Mouse (Mus musculus): Measurements from ENCODE around the gene Mal. TPM values are rescaled to one million over a fixed set of nuclear protein-coding genes. Genes with fewer than 3 reads are reported as not detected.
A peak's percentile ranks its signal among the peaks of the same experiment; 100 is the strongest.

Mal gene
- 0.51 and 5.1 TPM in 2 replicates for polyA plus RNA-seq (2012; rRNA removed)

GRCm38 (mm10) chr2:127656086-127656720 is at the start of gene Mal:
Gene Mal, minus strand, starts transcription at chr2:127656695.
- 2% methylated on average over 43 of the region's 43 CpGs for WGBS
- DNase-seq (ENCODE audit: low read depth, low spot score): no peak

- 90% methylated on average over 6 of the region's 6 CpGs for WGBS
- DNase-seq (ENCODE audit: low read depth, low spot score): no peak
These were observed 48.8 kb upstream of the Mal start for GRCm38 (mm10) chr2:127705267-127705666.

DNA sequence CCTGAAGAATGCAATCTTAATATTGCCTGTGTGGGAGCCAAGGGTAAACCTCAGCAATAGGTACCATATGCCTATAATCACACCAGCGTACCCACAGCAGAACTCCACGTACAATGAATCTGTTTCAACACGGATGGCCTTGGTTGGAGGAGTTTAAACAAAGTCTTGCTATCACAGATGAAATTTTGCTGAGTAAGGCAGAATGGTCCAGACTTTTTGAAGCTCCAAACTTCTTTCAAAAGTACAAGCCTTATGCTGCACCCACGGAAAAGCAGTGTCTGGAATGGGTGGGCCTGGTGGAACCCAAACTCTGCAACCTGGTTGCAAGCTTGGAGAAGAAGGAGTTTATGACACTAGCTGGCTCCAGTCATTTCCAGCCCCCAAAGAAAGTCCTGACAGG is 32.7 kb upstream of the Mal start:
- DNase-seq (ENCODE audit: low read depth, low spot score): no peak
- WGBS: 73% methylated on average over 4 of the region's 4 CpGs

DNA sequence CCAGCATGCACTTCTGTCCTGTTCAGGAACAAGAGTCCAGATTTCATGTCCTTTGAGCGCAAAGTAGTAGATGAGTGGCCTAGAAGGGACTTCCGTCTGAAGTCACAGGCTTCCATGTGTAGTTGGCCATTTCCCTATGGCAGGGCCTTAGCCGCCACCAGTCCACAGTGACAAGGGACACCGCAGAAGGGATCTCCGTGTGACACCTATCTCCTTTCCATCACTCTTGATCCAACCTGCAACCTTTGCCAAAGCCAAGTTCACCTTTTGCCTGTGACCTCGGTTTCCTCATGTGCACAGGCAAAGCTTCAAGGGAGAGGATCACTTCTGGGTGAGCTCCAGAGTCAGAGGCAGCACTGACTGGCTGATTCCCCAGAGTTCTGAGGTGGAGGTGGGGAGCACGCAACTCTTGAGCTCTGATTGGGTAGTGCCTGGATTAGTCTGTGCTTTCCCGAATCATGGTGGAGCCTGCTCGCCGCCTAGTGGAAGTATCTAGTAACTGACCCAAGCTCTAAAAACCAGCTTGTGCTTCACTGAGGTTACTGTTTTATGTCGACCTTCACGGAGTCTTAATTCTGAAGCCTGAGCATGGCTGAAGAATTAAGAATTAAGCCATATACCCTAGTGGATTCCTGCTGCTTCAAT is 27.3 kb upstream of the Mal start:
- WGBS: 39% methylated on average over 12 of the region's 12 CpGs

DNA sequence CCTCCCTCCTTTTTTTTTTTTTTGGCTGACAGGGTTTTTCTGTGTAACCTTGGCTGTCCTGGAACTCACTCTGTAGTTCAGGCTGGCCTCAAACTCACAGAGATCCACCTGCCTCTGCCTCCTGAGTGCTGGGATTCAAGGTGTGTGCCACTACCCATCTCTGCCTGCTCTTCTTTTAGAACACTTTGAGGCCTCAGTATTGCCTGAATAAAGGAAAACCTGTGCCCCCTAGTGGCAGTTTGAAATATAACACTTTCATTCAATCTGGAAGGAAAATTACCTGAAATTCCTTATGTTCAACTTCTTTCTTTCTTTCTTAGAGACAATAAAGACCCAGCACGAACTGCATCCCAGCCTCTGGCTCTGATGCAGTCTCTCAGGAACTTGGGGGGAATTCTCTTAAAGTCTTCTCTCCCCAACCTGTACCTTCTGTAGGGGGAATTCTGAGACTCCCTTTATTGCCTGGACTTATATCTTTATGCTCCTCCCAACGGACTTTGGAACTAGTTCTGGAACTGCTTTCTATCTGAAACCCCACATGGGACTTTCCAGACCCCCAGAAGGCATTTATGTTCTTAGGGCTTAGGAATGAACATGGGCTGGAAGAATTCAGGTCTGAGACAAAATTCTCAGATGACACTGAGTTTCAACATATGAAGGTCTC is 11.5 kb upstream of the Mal start:
- DNase-seq (ENCODE audit: low read depth, low spot score): no peak
- WGBS: 3% methylated on average over 2 of the region's 2 CpGs

More for the DNA sequence above, 27.3 kb upstream of the Mal start:
- DNase-seq (ENCODE audit: low read depth, low spot score): peak; percentile 32

DNA sequence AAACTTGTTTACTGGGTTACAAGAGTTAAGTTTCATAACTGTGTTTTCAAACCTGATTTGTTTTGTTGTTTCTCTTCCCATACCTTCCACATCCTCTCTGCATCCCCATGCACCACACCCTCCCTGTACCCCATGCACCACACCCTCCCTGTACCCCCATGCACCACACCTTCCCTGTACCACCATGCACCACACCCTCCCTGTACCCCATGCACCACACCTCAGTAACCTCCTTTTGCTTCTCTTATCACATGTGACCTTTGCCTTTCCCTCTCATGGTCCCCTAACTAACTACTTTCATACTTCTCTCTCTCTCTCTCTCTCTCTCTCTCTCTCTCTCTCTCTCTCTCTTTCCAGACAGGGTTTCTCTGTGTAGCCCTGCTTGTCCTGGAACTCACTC is 10.5 kb upstream of the Mal start:
- no peak for DNase-seq (ENCODE audit: low read depth, low spot score)

DNA sequence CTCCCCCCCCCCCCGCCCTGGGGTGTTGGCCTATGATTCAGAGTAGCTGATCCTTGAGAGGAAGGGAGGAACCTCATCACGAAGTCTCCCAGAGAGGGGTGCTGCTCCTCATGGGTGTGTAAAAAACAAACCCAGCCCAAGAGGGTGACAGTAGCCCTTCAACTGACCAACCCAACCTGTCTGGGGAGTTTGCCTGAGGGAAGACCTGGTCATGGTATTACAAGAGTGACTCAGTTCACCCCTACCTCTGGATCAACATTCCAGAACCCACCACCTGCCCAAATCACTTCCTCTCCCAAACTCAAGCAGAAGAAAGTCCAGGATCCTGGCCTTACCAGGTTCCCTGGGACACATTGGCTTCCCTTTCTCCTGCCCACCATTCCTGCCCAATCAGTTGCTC is 6.2 kb upstream of the Mal start:
- no peak for DNase-seq (ENCODE audit: low read depth, low spot score)
- WGBS: 14% methylated on average over 2 of the region's 2 CpGs

DNA sequence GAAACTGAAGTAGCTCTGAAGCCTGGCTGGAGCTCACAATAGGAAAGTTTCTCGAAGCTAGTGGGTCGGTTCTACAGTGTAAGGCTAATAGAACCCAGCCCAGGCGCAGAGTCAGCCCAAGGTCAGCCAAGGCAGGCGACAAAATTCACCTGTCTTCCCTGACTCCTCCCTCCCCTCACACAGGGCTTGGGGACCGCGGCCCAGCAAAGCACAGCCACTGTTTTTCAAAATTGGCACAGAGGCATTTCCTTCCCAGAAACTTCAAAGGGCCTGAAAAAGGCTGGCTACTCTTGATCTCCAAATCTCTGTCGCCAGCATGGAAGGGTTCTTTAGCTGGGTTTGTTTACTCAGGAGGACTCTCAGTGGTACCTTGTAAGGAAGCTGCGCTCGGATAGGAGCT is 1.1 kb downstream of the Mal start:
- no peak for DNase-seq (ENCODE audit: low read depth, low spot score)
- 7% methylated on average over 9 of the region's 9 CpGs for WGBS

DNA sequence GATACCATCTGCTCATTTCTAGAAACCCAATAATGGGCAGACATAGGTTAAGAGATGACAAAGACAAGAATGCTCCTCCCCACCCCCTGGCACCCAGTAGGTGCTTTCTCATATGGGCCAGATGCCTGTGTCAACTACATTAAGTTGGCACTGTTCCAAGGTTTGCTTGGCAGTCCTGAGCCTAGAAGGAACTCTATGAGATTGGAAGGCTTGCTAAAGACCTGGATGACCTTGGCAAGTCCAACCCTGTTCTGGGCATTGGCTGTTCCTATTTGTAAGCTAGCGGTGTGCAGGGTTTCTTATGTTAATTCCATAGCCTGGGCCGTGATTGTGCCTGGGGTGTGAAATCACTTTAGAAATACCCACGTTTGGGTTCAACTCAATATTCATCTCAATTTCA is 1.7 kb downstream of the Mal start:
- 44% methylated on average over 3 of the region's 3 CpGs for WGBS
- DNase-seq (ENCODE audit: low read depth, low spot score): no peak

GRCm38 (mm10) chr2:127652805-127653204 is 3.7 kb downstream of the Mal start:
- DNase-seq (ENCODE audit: low read depth, low spot score): no peak
- 77% methylated on average over 2 of the region's 2 CpGs for WGBS

- DNase-seq (ENCODE audit: low read depth, low spot score): no peak
These were observed 4.2 kb downstream of the Mal start for GRCm38 (mm10) chr2:127652335-127652734.

DNA sequence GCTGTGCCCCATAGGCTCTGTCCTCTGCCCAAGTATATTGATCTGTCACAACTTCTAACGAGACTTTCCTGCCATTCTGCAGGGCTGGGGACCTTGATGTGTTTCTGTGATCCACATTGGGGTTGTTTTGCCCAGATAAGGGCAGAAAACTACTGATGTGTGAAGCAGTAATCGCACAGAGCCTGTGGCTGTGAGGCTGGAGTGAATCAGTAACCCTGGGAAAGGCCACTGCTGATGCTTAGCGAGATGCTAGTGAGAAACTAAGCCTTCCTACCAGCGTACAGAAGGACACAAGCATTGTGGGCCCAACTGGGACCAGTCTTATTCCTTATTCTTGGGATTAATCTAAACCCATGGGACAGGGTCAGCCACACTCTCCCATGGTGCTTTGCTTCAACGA is 4.9 kb downstream of the Mal start:
- WGBS: 58% methylated on average over 5 of the region's 5 CpGs
- DNase-seq (ENCODE audit: low read depth, low spot score): no peak

GRCm38 (mm10) chr2:127649921-127650320 is 6.6 kb downstream of the Mal start:
- no peak for DNase-seq (ENCODE audit: low read depth, low spot score)
- 25% methylated on average over 5 of the region's 5 CpGs for WGBS

GRCm38 (mm10) chr2:127648145-127648544 is 8.3 kb downstream of the Mal start:
- 94% methylated on average over 6 of the region's 6 CpGs for WGBS
- DNase-seq (ENCODE audit: low read depth, low spot score): no peak

DNA sequence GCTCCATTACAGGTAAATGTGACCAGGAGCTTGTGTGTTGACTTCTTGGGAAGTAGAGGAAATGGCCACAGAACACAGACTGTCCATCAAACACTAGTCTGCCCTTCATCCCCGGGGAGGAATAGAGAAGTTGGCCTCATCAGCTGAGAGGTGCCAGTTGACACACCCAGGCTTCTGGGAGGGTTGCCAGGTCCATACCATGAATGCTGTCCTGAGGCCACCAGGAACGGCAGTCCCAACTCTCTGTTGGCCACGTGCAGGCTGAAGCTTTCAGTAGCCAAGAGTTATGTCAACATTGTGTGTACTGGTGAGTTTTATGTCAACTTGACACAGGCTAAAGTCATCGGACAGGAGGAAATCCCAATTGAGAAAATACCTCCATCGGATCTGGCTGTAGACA is 9.6 kb downstream of the Mal start:
- peak; percentile 37 for DNase-seq (ENCODE audit: low read depth, low spot score)
- 23% methylated on average over 5 of the region's 5 CpGs for WGBS

DNA sequence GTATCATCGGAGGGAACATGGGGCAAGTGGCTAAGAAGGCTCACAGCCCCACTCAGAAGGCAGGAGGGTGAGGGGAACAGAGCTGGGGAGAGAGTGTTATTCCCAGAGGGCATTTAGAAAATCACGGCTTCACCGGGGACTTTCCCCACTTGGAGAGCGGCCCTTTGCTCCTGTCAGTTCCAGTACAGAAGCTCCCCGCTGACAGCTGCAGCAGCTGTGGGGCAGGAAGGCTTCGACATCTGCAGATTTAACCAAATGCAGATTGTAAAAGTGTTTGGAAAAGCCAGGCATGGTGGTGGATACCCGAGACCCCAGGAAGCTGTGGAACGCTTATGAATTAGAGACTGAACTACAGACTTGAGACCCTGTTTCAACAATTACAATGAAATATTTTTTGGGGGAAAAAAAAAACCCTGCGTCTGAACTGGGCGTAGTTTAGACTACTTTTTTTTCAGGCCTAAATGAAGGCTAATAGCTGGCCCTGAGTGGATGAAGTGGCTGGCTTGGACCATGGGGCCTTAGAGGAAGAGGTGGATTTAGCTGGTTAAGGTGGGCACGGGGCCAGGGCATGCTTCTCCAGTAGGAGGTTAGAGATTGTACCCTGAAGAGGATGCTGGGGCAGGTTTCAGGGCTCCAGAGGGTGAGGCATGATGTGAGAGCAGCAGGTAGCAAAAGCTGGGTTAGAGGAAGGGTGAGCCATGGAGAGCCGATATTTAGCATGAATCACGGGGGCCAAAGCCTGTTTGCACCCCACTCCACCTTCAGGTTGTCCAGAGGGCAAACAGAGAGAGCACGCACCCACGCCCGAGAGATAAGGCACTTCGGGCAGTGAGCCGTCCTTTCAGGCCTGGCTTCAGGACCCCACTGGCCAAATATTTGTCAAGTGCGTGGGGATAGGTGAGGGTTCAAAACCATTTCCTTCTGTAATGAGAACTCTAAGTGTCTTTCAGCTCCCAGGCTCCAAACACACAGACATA is 12.5 kb downstream of the Mal start:
- DNase-seq (ENCODE audit: low read depth, low spot score): no peak
- WGBS: 49% methylated on average over 19 of the region's 19 CpGs

DNA sequence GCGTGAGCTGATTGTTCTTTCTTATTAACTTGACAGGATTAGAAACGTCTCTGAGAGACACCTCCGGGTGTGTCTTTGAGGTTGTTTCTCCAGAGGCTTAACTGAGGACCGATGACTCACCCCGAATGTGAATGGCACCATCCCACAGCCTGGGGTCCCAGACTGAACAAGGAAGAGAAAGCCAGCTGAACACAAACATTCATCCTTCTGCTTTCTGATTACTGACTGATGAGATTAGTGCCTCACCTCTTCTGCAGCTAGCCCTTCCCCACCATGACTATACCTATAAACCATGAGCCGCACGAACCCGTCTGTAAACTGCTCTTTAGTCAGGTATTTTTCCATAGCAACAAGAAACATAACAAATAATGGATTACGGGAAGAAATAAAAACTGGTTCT is 17.5 kb downstream of the Mal start:
- WGBS: 27% methylated on average over 9 of the region's 9 CpGs
- no peak for DNase-seq (ENCODE audit: low read depth, low spot score)

DNA sequence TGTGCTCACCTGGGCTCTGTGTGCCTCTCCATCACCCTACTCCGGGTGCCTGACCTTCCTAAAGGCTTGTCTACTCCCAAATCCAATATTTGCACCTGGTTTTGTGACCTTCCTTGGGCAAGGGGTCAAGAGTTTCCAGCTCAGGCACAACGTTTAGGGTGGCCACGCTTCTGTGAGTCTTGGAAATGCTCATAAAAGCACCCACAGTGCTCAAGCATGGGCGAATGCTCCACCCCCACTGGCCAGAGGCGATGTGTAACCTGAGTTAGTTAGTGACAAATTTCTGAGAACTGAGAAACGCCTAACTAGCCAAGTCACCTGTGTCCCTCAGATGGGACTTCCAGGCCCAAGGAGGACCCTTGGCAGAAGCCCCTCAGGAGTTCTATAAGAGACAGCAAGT is 20.9 kb downstream of the Mal start:
- 33% methylated on average over 6 of the region's 6 CpGs for WGBS
- no peak for DNase-seq (ENCODE audit: low read depth, low spot score)

- 76% methylated on average over 2 of the region's 2 CpGs for WGBS
- DNase-seq (ENCODE audit: low read depth, low spot score): no peak
These were observed 23.9 kb downstream of the Mal start for GRCm38 (mm10) chr2:127632601-127633000.

- DNase-seq (ENCODE audit: low read depth, low spot score): no peak
- 74% methylated on average over 6 of the region's 6 CpGs for WGBS
These were observed 28.4 kb downstream of the Mal start for GRCm38 (mm10) chr2:127627990-127628570.
